Mouse (Mus musculus): ENCODE data around the gene Hemk1. TPM values are rescaled to one million over a fixed set of nuclear protein-coding genes. Genes with fewer than 3 reads are reported as not detected.

Gene Hemk1
- polyA plus RNA-seq, 1 experiment, result 17.7 TPM

DNA sequence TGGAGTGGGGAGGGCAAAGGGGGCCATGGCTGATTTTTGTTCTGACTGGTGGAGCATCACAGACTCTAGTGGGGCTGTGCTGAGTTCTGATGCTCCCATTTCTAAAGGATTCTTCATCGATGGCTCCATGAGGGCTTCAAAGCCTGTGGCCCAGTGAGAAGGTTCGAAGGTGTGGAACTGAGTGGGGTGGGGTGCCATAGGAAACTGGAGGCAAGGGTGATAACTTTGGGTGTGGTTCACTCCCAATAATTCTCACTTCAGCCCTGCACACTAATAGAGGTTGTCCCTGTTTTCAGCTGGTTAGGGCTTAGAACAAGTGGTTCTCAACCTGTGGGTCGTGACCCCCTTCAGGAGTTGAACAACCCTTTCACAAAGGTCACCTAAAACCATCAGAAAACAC lies 33.8 kb downstream of the Hemk1 start:
- TF ChIP-seq REST (IDR thresholded peaks at IDR 0.05; ENCODE audit: insufficient read depth, insufficient read length), result no peak

DNA sequence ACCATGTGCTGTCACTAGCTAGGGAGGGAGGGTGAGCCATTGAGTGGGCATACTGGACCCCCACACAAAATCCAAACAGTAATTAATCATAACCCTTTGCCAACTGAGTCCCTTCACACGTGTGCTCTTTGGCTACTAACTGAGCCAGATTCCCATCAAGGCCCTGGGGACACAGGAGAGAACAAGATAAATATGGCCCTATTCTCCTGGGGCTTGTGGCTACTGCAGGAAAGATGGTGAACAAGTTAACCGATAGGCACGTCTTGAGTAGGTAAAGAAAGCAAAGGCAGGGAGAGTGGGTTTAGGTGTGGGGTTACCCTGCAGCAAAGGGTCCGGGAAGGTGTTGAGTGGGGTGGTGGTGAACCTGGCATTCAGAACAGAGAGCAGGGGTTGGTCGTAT lies 34.2 kb downstream of the Hemk1 start:
- Histone ChIP-seq H3K79me2 (ENCODE audit: control insufficient read depth, insufficient read depth) (no peaks in the 10 kb centered on the region), H3K27me3 (ENCODE audit: control insufficient read depth, insufficient read depth, insufficient read length) (no peaks in the 10 kb centered on the region), H3K4me2 (ENCODE audit: low read depth) (no peak overlapping the region), H3K36me3 (ENCODE audit: control insufficient read depth, insufficient read depth) (no peaks in the 10 kb centered on the region), H3ac (ENCODE audit: control insufficient read depth, insufficient read length) (no peak overlapping the region), H3K4me3 (no peak overlapping the region)
- TF ChIP-seq USF1 (IDR thresholded peaks at IDR 0.05; ENCODE audit: low read depth), result no peak
- TF ChIP-seq TCF12 (IDR thresholded peaks at IDR 0.05; ENCODE audit: insufficient read depth, poor library complexity, severe bottlenecking), result no peak
- TF ChIP-seq MAX (IDR thresholded peaks at IDR 0.05; ENCODE audit: low read depth), result no peak
- no peak for TF ChIP-seq MYOD1 (IDR thresholded peaks at IDR 0.05; ENCODE audit: control insufficient read depth in 1 of 3, insufficient read length in 2 of 3, low read depth in 2 of 3)
- TF ChIP-seq E2F4 (IDR thresholded peaks at IDR 0.05; ENCODE audit: insufficient read depth), result no peak

More for the DNA sequence above, 33.8 kb downstream of the Hemk1 start:
- no peak overlapping the region for H3ac ChIP-seq (ENCODE audit: control insufficient read depth, insufficient read length)
- H3K79me2 ChIP-seq (ENCODE audit: control insufficient read depth, insufficient read depth), result no peaks in the 10 kb centered on the region
- no peaks in the 10 kb centered on the region for H3K27me3 ChIP-seq (ENCODE audit: control insufficient read depth, insufficient read depth, insufficient read length)
- no peak overlapping the region for H3K4me3 ChIP-seq
- no peak overlapping the region for H3K4me2 ChIP-seq (ENCODE audit: low read depth)
- no peaks in the 10 kb centered on the region for H3K36me3 ChIP-seq (ENCODE audit: control insufficient read depth, insufficient read depth)

DNA sequence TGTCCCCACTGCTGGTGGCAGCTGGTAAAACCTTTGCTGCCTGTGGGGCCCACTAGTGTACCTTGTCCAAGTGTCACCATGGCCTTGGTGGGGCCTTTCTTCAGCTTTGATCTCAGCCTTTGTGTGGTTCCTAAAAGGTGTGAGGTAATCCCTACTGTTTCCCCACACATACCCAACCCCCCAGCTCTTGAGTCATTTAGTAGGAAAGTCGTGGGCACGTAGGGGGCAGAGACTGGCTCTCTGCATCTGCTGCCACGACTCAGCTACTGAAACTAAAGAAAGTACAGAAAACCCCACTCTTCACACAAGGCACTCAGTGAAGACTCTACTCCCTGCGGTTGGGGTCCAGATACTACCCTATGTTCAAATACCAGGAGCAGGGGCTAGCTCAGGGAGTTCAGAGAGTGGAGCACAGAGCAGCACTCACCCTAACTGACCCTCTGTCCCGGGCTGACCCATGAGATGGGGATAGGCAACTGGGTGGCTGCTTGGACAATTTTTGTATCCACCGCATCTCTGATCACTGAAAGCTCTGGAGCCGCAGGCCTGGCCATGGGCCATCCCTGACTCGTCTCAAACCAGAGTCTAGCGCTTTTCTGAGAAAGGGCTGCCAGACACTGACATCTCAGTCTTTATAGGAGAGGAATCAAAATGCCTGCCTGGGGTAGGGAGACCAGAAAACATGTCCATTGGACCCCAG lies 34.9 kb downstream of the Hemk1 start:
- Histone ChIP-seq H3K27me3 (ENCODE audit: control insufficient read depth, insufficient read depth, insufficient read length) (no peaks in the 10 kb centered on the region), H3K4me2 (ENCODE audit: low read depth) (no peak overlapping the region), H3K4me3 (no peak overlapping the region), H3K36me3 (ENCODE audit: control insufficient read depth, insufficient read depth) (no peaks in the 10 kb centered on the region), H3ac (ENCODE audit: control insufficient read depth, insufficient read length) (no peak overlapping the region), H3K79me2 (ENCODE audit: control insufficient read depth, insufficient read depth) (no peaks in the 10 kb centered on the region)
- TF ChIP-seq MYOG (IDR thresholded peaks at IDR 0.05; ENCODE audit: control insufficient read depth in 1 of 3, insufficient read depth in 1 of 3, insufficient read length in 2 of 3, low read depth in 2 of 3) (no peak), E2F4 (IDR thresholded peaks at IDR 0.05; ENCODE audit: insufficient read depth) (no peak), USF1 (IDR thresholded peaks at IDR 0.05; ENCODE audit: low read depth) (no peak), SRF (IDR thresholded peaks at IDR 0.05; ENCODE audit: control insufficient read depth, insufficient read length, low read depth) (no peak), CEBPB (IDR thresholded peaks at IDR 0.05; ENCODE audit: insufficient read depth, poor library complexity, severe bottlenecking) (no peak), TCF3 (IDR thresholded peaks at IDR 0.05; ENCODE audit: insufficient read length, low read depth) (no peak), TCF12 (IDR thresholded peaks at IDR 0.05; ENCODE audit: insufficient read depth, poor library complexity, severe bottlenecking) (no peak), REST (IDR thresholded peaks at IDR 0.05; ENCODE audit: insufficient read depth, insufficient read length) (no peak), MAX (IDR thresholded peaks at IDR 0.05; ENCODE audit: low read depth) (no peak), POLR2AphosphoS2 (IDR thresholded peaks at IDR 0.05; ENCODE audit: insufficient read length, low read depth) (no peak), POLR2A (IDR thresholded peaks at IDR 0.05; ENCODE audit: insufficient read length, low read depth) (no peak), MYOD1 (IDR thresholded peaks at IDR 0.05; ENCODE audit: control insufficient read depth in 1 of 3, insufficient read length in 2 of 3, low read depth in 2 of 3) (no peak)

DNA sequence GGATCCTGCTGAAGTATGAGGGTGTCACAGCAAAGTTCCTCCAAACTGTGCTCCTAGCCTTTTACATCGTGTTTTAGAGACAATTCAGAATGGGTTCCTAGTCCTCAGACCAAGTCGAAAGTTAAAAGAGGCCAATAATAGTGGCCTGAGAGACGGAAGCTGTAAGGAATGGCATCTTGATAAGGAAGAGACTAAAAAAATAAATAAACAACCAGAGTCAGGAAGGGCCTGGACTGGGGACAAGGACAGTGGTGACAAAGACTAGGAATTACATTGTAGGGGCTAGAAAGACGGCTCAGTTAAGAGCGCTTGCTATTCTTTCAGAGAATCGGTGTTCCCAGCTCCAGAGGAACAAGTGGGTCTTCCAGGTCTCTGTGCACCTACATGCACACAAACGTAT lies 35.6 kb downstream of the Hemk1 start:
- no peaks in the 10 kb centered on the region for H3K36me3 ChIP-seq (ENCODE audit: control insufficient read depth, insufficient read depth)
- H3K4me2 ChIP-seq (ENCODE audit: low read depth), result no peak overlapping the region
- TF ChIP-seq POLR2AphosphoS2 (IDR thresholded peaks at IDR 0.05; ENCODE audit: insufficient read length, low read depth) (no peak), E2F4 (IDR thresholded peaks at IDR 0.05; ENCODE audit: insufficient read depth) (no peak), MYOG (IDR thresholded peaks at IDR 0.05; ENCODE audit: control insufficient read depth in 1 of 3, insufficient read depth in 1 of 3, insufficient read length in 2 of 3, low read depth in 2 of 3) (no peak), SRF (IDR thresholded peaks at IDR 0.05; ENCODE audit: control insufficient read depth, insufficient read length, low read depth) (no peak), MYOD1 (IDR thresholded peaks at IDR 0.05; ENCODE audit: control insufficient read depth in 1 of 3, insufficient read length in 2 of 3, low read depth in 2 of 3) (no peak), CEBPB (IDR thresholded peaks at IDR 0.05; ENCODE audit: insufficient read depth, poor library complexity, severe bottlenecking) (no peak)
- no peak overlapping the region for H3ac ChIP-seq (ENCODE audit: control insufficient read depth, insufficient read length)
- H3K79me2 ChIP-seq (ENCODE audit: control insufficient read depth, insufficient read depth), result no peaks in the 10 kb centered on the region
- no peak overlapping the region for H3K4me3 ChIP-seq
- H3K27me3 ChIP-seq (ENCODE audit: control insufficient read depth, insufficient read depth, insufficient read length), result no peaks in the 10 kb centered on the region

DNA sequence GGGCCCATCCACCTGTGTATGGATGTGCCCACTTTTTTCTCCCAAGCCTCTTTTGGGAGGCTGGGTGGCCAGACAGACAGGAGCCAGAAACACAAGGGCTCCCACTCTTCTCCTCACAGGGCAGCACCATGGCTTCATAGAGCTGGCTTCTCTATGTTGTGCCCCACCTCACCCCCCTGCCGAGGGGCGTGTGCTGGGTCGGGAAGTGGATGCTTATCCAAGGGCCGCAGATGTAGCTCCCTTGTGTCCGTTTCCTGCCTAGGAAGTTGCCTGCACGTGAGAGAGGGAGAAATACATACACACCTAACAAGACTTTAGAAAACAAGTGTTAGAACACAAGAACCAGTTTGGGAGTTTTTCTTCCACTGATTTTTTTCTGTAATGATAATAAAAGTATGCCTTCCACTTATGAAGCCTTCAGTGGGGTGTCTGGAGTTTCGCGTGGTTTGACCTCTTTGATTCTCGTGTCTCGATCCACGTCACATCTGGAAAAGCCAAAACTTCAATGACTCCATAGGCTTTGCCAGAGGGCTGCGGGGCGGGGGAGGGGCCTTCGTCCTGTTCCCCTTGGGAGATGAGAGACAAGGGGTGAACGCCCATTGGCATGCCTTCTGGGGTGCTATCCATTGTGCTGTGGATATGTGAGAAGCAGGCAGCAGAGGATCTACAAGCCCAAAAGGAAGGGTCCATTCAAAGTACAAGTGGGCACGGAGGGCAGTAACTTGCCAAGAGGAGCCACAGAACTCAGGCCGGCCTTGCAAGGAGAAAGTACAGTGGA lies 36.4 kb downstream of the Hemk1 start:
- Histone ChIP-seq H3K36me3 (ENCODE audit: control insufficient read depth, insufficient read depth) (no peaks in the 10 kb centered on the region), H3K4me2 (ENCODE audit: low read depth) (no peak overlapping the region), H3ac (ENCODE audit: control insufficient read depth, insufficient read length) (no peak overlapping the region), H3K27me3 (ENCODE audit: control insufficient read depth, insufficient read depth, insufficient read length) (no peaks in the 10 kb centered on the region), H3K4me3 (no peak overlapping the region), H3K79me2 (ENCODE audit: control insufficient read depth, insufficient read depth) (no peaks in the 10 kb centered on the region)
- TF ChIP-seq TCF3 (IDR thresholded peaks at IDR 0.05; ENCODE audit: insufficient read length, low read depth), result no peak
- no peak for TF ChIP-seq MYOG (IDR thresholded peaks at IDR 0.05; ENCODE audit: control insufficient read depth in 1 of 3, insufficient read depth in 1 of 3, insufficient read length in 2 of 3, low read depth in 2 of 3)
- TF ChIP-seq CEBPB (IDR thresholded peaks at IDR 0.05; ENCODE audit: insufficient read depth, poor library complexity, severe bottlenecking), result no peak
- no peak for TF ChIP-seq POLR2AphosphoS2 (IDR thresholded peaks at IDR 0.05; ENCODE audit: insufficient read length, low read depth)
- no peak for TF ChIP-seq POLR2A (IDR thresholded peaks at IDR 0.05; ENCODE audit: insufficient read length, low read depth)
- TF ChIP-seq MYOD1 (IDR thresholded peaks at IDR 0.05; ENCODE audit: control insufficient read depth in 1 of 3, insufficient read length in 2 of 3, low read depth in 2 of 3), result no peak
- TF ChIP-seq TCF12 (IDR thresholded peaks at IDR 0.05; ENCODE audit: insufficient read depth, poor library complexity, severe bottlenecking), result no peak
- no peak for TF ChIP-seq SRF (IDR thresholded peaks at IDR 0.05; ENCODE audit: control insufficient read depth, insufficient read length, low read depth)
- TF ChIP-seq E2F4 (IDR thresholded peaks at IDR 0.05; ENCODE audit: insufficient read depth), result no peak
